Mouse (Mus musculus): Measurements from ENCODE around the gene Sema3g.
A peak's percentile ranks its signal among the peaks of the same experiment; 100 is the strongest.

The Sema3g gene

GRCm38 (mm10) chr14:31232404-31233069, 14.9 kb downstream of the Sema3g start:
- DNase-seq (ENCODE audit: low read depth, low spot score) = no peak

DNA sequence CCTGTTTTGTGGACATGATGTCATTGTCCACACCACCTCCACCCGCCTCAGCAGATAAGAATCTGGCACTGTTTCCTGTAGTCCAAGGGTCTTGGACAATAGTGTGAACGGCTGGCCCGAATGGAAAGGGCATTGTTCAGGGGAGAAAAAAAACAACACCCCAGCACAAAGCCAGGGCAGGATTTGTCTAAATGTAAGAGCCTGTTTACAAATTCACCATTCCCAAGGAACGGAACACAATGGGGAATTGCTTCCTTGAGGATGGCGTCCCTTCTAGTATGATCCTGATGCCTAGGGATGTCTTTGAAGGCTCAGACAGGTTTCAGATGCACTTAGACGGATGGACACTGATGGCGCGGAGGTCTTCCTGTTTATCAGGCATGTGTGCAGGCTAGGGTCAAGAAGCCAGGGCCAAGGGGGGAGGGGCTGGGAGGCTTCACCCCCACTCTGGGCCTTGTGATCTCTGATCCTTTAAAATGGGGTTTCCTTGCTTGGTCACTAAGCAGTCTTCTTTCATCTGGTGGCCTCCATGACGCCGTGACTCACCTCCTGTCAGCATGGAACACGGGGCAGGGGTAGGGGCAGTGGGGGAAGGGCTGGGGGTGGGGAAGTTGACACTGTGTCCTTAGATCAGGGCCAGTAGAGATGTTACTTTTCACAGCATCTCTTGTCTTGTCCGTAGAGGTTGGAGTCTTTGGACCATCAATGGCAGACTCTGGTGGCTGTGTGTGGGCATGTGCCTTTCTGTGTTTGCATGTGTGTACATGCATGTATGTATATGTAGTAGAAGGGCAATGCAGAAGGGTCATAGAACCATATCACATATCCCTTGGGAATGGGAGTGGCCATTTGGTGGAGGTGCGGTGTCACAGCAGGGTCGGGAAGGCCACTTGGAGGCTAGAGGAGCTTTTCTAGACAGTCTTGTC, 15.7 kb downstream of the Sema3g start:
- no peak for DNase-seq (ENCODE audit: low read depth, low spot score)

DNA sequence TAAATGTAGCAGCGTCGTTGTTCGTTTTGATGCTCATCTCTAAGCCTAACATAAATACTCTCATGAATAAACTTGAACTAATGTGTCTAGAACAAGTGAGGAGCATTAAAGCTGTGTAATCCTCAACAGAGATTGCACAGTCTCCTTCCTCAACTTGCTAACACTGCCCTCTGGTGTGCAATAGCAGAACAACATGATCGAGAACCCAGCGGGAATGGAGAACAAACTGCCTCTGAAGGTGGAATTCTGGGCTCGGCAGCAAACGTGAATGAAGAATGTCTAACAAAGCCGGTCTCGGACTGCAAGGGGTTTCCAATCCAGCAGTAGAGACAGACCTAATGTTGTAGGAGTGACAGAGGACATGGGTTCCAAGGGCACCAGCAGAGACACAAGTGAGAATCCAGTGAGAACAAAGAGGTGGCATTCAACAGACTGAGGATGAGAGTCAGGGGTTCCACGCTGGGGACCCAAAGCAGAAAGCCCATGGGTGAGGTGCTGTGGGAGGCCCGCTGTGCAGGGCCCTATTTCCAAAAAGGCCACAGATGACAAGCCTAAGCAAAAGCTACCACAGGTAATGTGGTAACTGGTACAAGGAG, 16.4 kb downstream of the Sema3g start:
- DNase-seq (ENCODE audit: low read depth, low spot score) = peak; percentile 84

DNA sequence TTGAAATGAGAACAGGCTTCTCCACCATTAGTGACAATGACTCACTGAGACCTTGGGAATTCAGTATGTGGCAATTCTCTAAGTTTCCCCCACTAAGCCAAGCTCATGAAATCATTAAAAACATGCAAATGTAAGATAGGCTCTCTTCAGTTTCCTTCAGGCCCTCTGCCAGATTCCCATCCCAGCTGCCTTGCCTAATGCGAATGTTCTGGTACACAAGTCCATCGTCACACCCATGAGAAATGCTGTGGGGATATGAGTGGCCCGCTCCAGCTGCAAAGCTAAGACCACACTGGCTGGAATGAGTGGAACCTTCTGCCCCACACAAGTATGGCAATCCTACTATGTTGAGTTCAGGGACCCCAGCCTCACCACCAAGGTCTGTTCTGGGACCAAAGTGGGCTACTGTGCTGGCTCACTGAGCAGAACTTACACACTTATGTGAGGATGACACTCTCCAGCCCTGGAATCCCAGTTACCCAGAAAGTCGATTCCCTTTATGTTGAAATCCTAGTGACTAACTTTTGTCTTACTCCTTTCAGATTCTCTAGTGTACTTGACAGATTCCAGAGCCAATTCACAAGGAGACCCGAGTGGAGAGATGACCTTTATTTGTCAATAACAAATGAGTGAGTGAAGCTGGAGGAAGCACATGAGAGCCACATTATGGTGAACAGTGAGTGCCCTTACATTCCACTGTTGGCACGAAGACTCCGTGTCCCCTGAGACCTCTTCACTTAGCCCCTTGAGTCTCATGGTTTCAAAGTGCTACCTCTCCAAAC, 19.6 kb downstream of the Sema3g start:
- no peak for DNase-seq (ENCODE audit: low read depth, low spot score)

GRCm38 (mm10) chr14:31240528-31240927, 22.9 kb downstream of the Sema3g start:
- no peak for DNase-seq (ENCODE audit: low read depth, low spot score)

DNA sequence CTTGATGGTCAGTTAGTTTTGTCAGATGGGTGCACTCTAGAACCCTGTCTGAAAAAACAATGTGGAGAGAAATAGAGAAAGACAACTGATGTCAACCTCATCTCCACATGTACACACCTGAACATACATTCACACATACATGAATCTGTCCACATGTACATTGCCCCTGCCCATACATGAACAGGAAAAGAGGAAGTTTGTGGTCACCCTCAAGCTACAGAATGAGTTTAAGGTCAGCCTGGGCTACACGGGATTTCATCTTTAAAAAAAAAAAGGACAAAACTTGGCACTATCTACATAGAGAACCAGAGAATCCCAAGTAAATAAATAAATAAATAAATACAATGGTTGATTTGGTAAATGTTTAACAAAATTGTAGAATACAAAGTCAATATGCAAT, 27.1 kb downstream of the Sema3g start:
- no peak for DNase-seq (ENCODE audit: low read depth, low spot score)

- DNase-seq (ENCODE audit: low read depth, low spot score) = no peak
These were observed 28.3 kb downstream of the Sema3g start for GRCm38 (mm10) chr14:31245946-31246345.

- no peak for DNase-seq (ENCODE audit: low read depth, low spot score)
These were observed 30.7 kb downstream of the Sema3g start for GRCm38 (mm10) chr14:31248396-31248795.

- DNase-seq (ENCODE audit: low read depth, low spot score) = no peak
These were observed 32.8 kb downstream of the Sema3g start for GRCm38 (mm10) chr14:31250222-31251083.

DNA sequence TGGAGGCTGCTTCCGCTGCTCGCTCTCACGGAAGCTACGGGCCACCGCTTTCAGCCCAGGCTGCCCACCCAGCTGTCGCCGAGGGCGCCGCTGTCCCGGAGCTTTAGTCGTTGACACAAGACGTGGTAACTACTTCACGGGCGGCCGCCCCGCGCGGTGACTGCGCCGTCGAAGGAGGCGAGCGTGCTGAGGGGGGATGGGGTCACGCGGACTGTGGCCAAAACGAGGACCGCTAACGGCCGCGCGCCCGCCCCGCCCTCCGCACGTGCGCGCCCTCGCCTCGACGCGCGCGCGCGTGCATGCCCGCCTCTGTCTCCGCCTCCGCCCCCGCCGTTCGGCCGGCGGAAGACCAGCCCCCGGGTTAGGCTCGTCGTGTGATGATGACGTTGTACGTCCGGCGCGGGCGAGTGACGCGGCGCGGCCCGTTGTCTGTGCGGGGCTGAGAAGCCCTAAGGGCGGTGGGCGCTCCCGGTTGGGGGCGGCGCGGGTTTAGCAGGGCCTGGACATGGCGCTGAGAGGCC, 33.5 kb downstream of the Sema3g start, which contains the start of the genes Phf7 and Bap1:
Gene Phf7 (minus strand): TSS at position 234 of the 521 bp plus-strand sequence.
Gene Bap1 (plus strand): TSS at position 367 of the 521 bp plus-strand sequence.
- DNase-seq (ENCODE audit: low read depth, low spot score) = peak; percentile 93

DNA sequence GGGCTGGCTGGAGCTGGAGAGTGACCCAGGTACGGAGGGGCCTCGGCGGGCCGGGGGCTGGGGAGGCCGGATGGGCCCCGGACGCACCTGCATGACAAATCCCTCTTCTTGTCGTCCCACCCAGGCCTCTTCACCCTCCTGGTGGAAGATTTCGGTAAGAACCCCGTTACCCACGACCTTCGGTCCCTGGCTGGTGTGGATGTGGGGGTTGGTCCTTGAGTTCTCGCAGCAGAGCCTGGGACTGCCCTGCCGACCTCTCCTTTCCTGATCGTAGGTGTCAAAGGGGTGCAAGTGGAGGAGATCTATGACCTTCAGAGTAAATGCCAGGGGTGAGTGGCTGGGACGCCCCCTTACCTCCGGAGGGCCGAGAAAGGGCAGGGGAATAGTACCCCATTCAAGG, 34.0 kb downstream of the Sema3g start:
- DNase-seq (ENCODE audit: low read depth, low spot score) = no peak

DNA sequence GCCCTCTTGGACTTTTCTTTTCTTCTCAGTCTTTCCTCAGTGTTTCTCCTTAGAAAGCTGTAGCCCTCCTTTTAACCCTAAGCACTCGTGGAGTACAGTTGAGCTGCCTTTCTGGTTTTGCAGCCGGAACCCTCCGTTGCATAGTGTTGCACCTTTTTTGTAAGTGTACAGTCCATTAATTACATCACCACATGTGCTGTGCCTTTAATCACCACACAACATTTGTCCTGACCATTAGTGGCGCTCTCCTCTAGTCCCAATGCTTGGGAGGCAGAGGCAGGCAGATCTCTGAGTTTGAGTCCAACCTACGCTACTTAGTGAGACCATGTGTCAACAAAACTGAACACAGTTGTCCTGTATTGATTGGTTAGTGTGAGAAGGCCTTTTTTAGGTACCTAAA, 34.4 kb downstream of the Sema3g start:
- DNase-seq (ENCODE audit: low read depth, low spot score) = no peak

GRCm38 (mm10) chr14:31258476-31259050, 40.9 kb downstream of the Sema3g start:
- no peak for DNase-seq (ENCODE audit: low read depth, low spot score)

- DNase-seq (ENCODE audit: low read depth, low spot score) = no peak
These were observed 42.7 kb downstream of the Sema3g start for GRCm38 (mm10) chr14:31260374-31260773.

DNA sequence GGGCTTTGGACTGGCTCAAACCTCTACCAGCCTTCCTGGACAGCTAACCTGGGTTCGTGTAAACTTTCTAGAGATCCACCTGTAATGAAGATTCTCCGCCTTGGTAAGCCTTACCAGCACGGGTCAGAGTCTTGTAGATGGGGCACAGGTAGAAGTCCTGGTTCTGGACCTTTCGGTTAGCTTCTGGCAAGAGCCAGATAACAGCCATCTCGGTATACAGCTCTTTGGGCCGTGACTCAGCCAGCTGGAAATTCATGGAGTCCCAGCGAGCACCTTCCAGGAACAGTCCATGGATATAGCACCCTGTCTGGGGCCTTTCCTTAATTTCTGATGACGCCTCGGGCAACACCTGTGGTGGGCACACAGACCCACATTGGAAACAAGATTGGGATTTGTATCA, 43.3 kb downstream of the Sema3g start:
- DNase-seq (ENCODE audit: low read depth, low spot score) = no peak

GRCm38 (mm10) chr14:31267649-31268048, 50.0 kb downstream of the Sema3g start:
- no peak for DNase-seq (ENCODE audit: low read depth, low spot score)

DNA sequence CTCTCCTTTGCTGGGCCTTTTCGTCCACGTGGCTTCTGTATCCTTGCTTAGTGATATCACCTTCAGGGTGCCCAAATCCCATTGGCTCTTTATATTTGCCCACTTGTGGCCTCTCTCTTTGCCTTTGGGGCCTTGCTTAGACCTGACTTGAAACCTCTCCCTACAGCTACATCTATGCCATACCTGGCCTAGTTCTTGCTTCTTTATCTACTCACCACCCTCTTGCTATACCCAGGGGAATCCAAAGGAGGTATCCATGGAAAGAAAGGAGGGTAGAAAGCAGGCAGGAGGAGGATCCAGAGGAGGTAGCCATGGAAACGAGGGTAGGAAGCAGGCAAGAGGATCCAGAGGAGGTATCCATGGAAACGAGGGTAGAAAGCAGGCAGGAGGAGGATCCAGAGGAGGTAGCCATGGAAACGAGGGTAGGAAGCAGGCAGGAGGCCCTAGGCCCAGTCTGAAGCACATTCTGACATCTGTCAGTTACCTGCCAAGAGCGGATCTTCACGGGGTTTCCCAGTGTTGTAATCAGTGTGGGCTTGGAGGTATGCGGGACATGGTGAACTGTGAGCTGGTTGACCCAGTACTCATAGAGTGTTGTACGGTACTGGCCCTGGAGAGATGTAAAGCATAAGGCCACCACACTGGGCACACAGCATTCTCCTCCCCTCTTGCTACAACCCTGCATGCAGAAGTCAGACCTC, 50.8 kb downstream of the Sema3g start:
- DNase-seq (ENCODE audit: low read depth, low spot score) = no peak

- no peak for DNase-seq (ENCODE audit: low read depth, low spot score)
These were observed 51.9 kb downstream of the Sema3g start for GRCm38 (mm10) chr14:31269456-31270100.

DNA sequence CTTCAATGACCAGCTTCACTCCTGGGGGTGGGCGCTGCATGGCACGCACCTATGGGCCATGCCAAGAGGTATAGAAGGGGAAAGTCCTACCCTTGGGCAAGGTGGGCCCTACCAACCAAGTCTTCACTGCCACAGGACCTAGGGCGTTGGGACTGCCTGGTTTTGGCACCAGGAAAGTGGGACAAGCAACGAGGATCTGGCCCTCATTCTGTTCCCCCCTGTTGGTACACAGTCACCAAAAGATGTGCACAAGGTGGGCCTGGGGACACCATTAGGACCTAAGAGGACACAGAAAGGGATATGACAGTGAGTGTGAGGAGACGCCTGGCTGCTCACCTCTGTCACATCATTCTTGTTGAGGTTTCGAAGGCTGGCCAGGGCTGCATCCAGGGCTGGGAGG, 53.5 kb downstream of the Sema3g start:
- no peak for DNase-seq (ENCODE audit: low read depth, low spot score)

All from retina, postnatal 7 days (tissue).